ENCODE assay signal across 8 mouse cellular contexts in genomic region chr10:24621572-24621971, GRCm38 (mm10). TPM values are rescaled to one million over a fixed set of nuclear protein-coding genes. Genes with fewer than 3 reads are reported as not detected.
DNase-seq lines count a peak whose midpoint lies in the region; ATAC-seq and TF ChIP-seq lines count a peak whose summit lies in the region.

No protein-coding gene starts in this region.

- no peak overlapping the region for H3K9ac ChIP-seq in liver, adult 2 months (ENCODE audit: low read depth, low read length)
- H3K9ac ChIP-seq in liver, embryonic 11.5 days (ENCODE audit: low read depth, low read length), result no peak overlapping the region
- no peak overlapping the region for H3K9ac ChIP-seq in limb, embryonic 15.5 days

- no peaks in the 10 kb centered on the region for H3K36me3 ChIP-seq in liver, adult 2 months (ENCODE audit: control insufficient read depth, insufficient read depth, low read length)
- no peaks in the 10 kb centered on the region for H3K36me3 ChIP-seq in liver, embryonic 11.5 days (ENCODE audit: control insufficient read depth, insufficient read depth, low read length)
- H3K36me3 ChIP-seq in limb, embryonic 15.5 days, result no peaks in the 10 kb centered on the region

- no peak overlapping the region for H3K27ac ChIP-seq in liver, adult 2 months (replicated peaks; ENCODE audit: insufficient read depth, low read depth, low read length)
- no peak overlapping the region for H3K27ac ChIP-seq in liver, embryonic 11.5 days (ENCODE audit: low read depth, low read length)
- H3K27ac ChIP-seq in limb, embryonic 15.5 days, result peak overlapping the region; percentile 8; the same call in 1 of the 2 replicates

- DNase-seq in adrenal gland, adult 18-20 months (ENCODE audit: low spot score in 2 of 2), result peak; percentile 73 to 76
- no peak for DNase-seq in adrenal gland, postnatal 4 days (ENCODE audit: low spot score in 2 of 2)
- no peak for DNase-seq in liver, adult 2 months (ENCODE audit: extremely low read depth, low read depth, low spot score)
- no peak for DNase-seq in liver, embryonic 11.5 days (ENCODE audit: low spot score)
- peak; percentile 33 for DNase-seq in brain, adult 2 months (ENCODE audit: low read depth, low spot score)
- peak; percentile 48 for DNase-seq in gastrocnemius, postnatal 14 days
- peak; percentile 57 for DNase-seq in retina, postnatal 1 day

- WGBS in liver, adult 2 months, result 26% methylated on average over 9 of the region's 9 CpGs
- WGBS in liver, embryonic 11.5 days, result 28% methylated on average over 9 of the region's 9 CpGs
- 27% methylated on average over 9 of the region's 9 CpGs for WGBS in limb, embryonic 15.5 days

- no peak overlapping the region for H3K4me2 ChIP-seq in liver, embryonic 11.5 days
- no peak overlapping the region for H3K4me2 ChIP-seq in limb, embryonic 15.5 days

- no peak for TF ChIP-seq POLR2A in liver, adult 2 months (IDR thresholded peaks at IDR 0.05; ENCODE audit: extremely low read depth, insufficient read depth, low read length)

- no peak for ATAC-seq in liver, embryonic 11.5 days (replicated peaks; ENCODE audit: low FRiP score)
- ATAC-seq in limb, embryonic 15.5 days (ENCODE audit: insufficient number of reproducible peaks, low FRiP score, low TSS enrichment, low read depth), result no peak

- no peaks in the 10 kb centered on the region for H3K27me3 ChIP-seq in liver, adult 2 months (ENCODE audit: control insufficient read depth, insufficient read depth, low read length)
- no peaks in the 10 kb centered on the region for H3K27me3 ChIP-seq in liver, embryonic 11.5 days (replicated peaks; ENCODE audit: control insufficient read depth, insufficient read depth, low read length)
- H3K27me3 ChIP-seq in limb, embryonic 15.5 days, result no peaks in the 10 kb centered on the region

- no peaks in the 10 kb centered on the region for H3K9me3 ChIP-seq in liver, embryonic 11.5 days (ENCODE audit: control insufficient read depth, low read length)
- no peaks in the 10 kb centered on the region for H3K9me3 ChIP-seq in limb, embryonic 15.5 days

- TF ChIP-seq CTCF in liver, adult 2 months (IDR thresholded peaks at IDR 0.05; ENCODE audit: low read depth, low read length), result peak; percentile 92

- H3K79me2 ChIP-seq in liver, adult 2 months (ENCODE audit: control insufficient read depth, insufficient read depth, low read length), result no peaks in the 10 kb centered on the region

- H3K4me1 ChIP-seq in liver, adult 2 months (ENCODE audit: control insufficient read depth, insufficient read depth, low read length), result no peaks in the 10 kb centered on the region
- no peaks in the 10 kb centered on the region for H3K4me1 ChIP-seq in liver, embryonic 11.5 days (replicated peaks; ENCODE audit: control insufficient read depth, insufficient read depth, low read length)
- H3K4me1 ChIP-seq in limb, embryonic 15.5 days, result no peaks in the 10 kb centered on the region

- intact Hi-C loops in gastrocnemius, postnatal 14 days (cut with DNase I; ENCODE audit: low total_unique reads), result loop anchor here (5.0 to 10.0 kb wide), 3 partner anchors 237 to 437 kb away; no protein-coding TSS in a partner anchor

- no peak overlapping the region for H3K4me3 ChIP-seq in liver, adult 2 months (ENCODE audit: insufficient read depth, low read depth, low read length)
- no peak overlapping the region for H3K4me3 ChIP-seq in liver, embryonic 11.5 days (ENCODE audit: low read depth, low read length)
- no peak overlapping the region for H3K4me3 ChIP-seq in limb, embryonic 15.5 days

RNA-seq across cellular contexts. Expression of gene Ccn2, which starts 26.3 kb away (rescaled TPM):
- 100 to 1,000 TPM; 109 to 111 TPM for total RNA-seq in adrenal gland, adult 18-20 months (2021)
- total RNA-seq in adrenal gland, postnatal 4 days (2021), result 10 to 100 TPM; 20.8 to 24.8 TPM
- total RNA-seq in liver, adult 2 months (2014; rRNA removed), result 6.6 and 20.5 TPM in 2 replicates
- polyA plus RNA-seq in liver, adult 2 months (2012; rRNA removed), result 4.0 and 4.4 TPM in 2 replicates
- 1.5 and 2.6 TPM in 2 replicates for polyA plus RNA-seq in liver, embryonic 11.5 days (2014; fragmentation: Nextera tagmentation; extraction: Ambion mirVana)
- total RNA-seq in gastrocnemius, postnatal 14 days (2021), result 10 to 100 TPM; 20.2 to 57.0 TPM
- 19.1 and 20.8 TPM in 2 replicates for polyA plus RNA-seq in limb, embryonic 15.5 days (2015; fragmentation: Nextera tagmentation; extraction: Ambion mirVana)

Comparison
In these comparisons a context has a peak if more than half of its experiments do, and no peak if none do; other contexts are left out.
1. DNase-seq: peak in adrenal gland, adult 18-20 months (2 of 2), brain, adult 2 months (single experiment), gastrocnemius, postnatal 14 days (single experiment) and retina, postnatal 1 day (single experiment); none in adrenal gland, postnatal 4 days (0 of 2), liver, adult 2 months (single experiment) and liver, embryonic 11.5 days (single experiment).